Mouse (Mus musculus) ES-Bruce4 (cell line): ENCODE results near the gene AL607142.1.

Experiments
- CTCF ChIP-seq: IDR thresholded peaks from one replicate; pipeline ENCODE4 v1.8.1; 2011; ENCODE audit warnings: low read depth, low read length
- POLR2A ChIP-seq: IDR thresholded peaks from one replicate; pipeline ENCODE4 v1.8.1; 2011; ENCODE audit warnings: low read length; ENCODE audit not compliant: insufficient read depth

- TF ChIP-seq POLR2A: no peak
- TF ChIP-seq CTCF: no peak
These were observed 3.1 kb upstream of the AL607142.1 start for GRCm38 (mm10) chr4:120061727-120062126.
